Mouse (Mus musculus) CH12F3 (cell line): ENCODE data around the gene Pam16.

Experiments
- in situ Hi-C: fragments of 300-500 bp; cut with MboI; formaldehyde crosslinking; loops from 2 replicates; pipeline ENCODE4 v1.14.3; 2020; ENCODE audit warnings: low sequenced_read_pairs

Pam16 gene

GRCm38 (mm10) chr16:4611676-4612075 is 13.1 kb downstream of the Pam16 start:
- in situ Hi-C loops, result loop anchor here (5.0 to 10.0 kb wide), 3 partner anchors 44 to 307 kb away; no protein-coding TSS in a partner anchor

- in situ Hi-C loops, result loop anchor here (5.0 to 10.0 kb wide), 3 partner anchors 44 to 306 kb away; no protein-coding TSS in a partner anchor
These were observed 13.6 kb downstream of the Pam16 start for GRCm38 (mm10) chr16:4611193-4611592.

- in situ Hi-C loops, result no loop called here
These were observed 16.2 kb downstream of the Pam16 start for GRCm38 (mm10) chr16:4608532-4609059.

GRCm38 (mm10) chr16:4607818-4608531 is 16.8 kb downstream of the Pam16 start:
- in situ Hi-C loops, result no loop called here

- in situ Hi-C loops, result no loop called here
These were observed 18.2 kb downstream of the Pam16 start for GRCm38 (mm10) chr16:4606431-4607084.

GRCm38 (mm10) chr16:4605514-4606131 is 19.2 kb downstream of the Pam16 start:
- in situ Hi-C loops, result no loop called here

- in situ Hi-C loops, result no loop called here
These were observed 20.4 kb downstream of the Pam16 start for GRCm38 (mm10) chr16:4604293-4604837.

GRCm38 (mm10) chr16:4603453-4603837 is 21.3 kb downstream of the Pam16 start:
- in situ Hi-C loops, result no loop called here

- in situ Hi-C loops, result no loop called here
These were observed 21.9 kb downstream of the Pam16 start for GRCm38 (mm10) chr16:4602766-4603452.

GRCm38 (mm10) chr16:4602189-4602588 is 22.6 kb downstream of the Pam16 start:
- in situ Hi-C loops, result no loop called here

GRCm38 (mm10) chr16:4600701-4601310 is 24.0 kb downstream of the Pam16 start:
- in situ Hi-C loops, result no loop called here

- in situ Hi-C loops, result no loop called here
These were observed 25.2 kb downstream of the Pam16 start for GRCm38 (mm10) chr16:4599616-4600015.

- in situ Hi-C loops, result no loop called here
These were observed 25.8 kb downstream of the Pam16 start for GRCm38 (mm10) chr16:4598891-4599543.

- in situ Hi-C loops, result no loop called here
These were observed 26.7 kb downstream of the Pam16 start for GRCm38 (mm10) chr16:4598041-4598440.

GRCm38 (mm10) chr16:4597296-4597695 is 27.5 kb downstream of the Pam16 start:
- in situ Hi-C loops, result no loop called here

- in situ Hi-C loops, result no loop called here
These were observed 28.0 kb downstream of the Pam16 start for GRCm38 (mm10) chr16:4596836-4597235.

- in situ Hi-C loops, result no loop called here
These were observed 28.6 kb downstream of the Pam16 start for GRCm38 (mm10) chr16:4596141-4596728.

- in situ Hi-C loops, result no loop called here
These were observed 29.2 kb downstream of the Pam16 start for GRCm38 (mm10) chr16:4595527-4595963.

GRCm38 (mm10) chr16:4594814-4595526 is 29.8 kb downstream of the Pam16 start:
- in situ Hi-C loops, result no loop called here
